Mouse (Mus musculus) CH12.LX (cell line): ENCODE measurements at regions not wholly inside any gene's neighbourhood (a gene's known extent, or its start where the extent isn't known, plus 50 kb on each side); places are given as distances from the start of the nearest gene placed in this dataset.

Experiments
- DNase-seq: peaks from one replicate; pipeline ENCODE4 v3.0.0-alpha.2; 2013; ENCODE audit errors: extremely low read depth
- H3K27ac ChIP-seq: 2 replicates; pipeline ENCODE4 v1.5.1; 2012; ENCODE audit warnings: low read depth, mild to moderate bottlenecking, control low read depth, moderate library complexity; ENCODE audit not compliant: insufficient read depth
- H3K27me3 ChIP-seq: replicated peaks from 2 replicates; pipeline ENCODE3; 2012; ENCODE audit warnings: inconsistent platforms
- H3K36me3 ChIP-seq, 2 experiments: replicated peaks in 1 of 2; 2 replicates each; pipeline versions ENCODE3 to v1.6.1; 2012; ENCODE audit warnings: inconsistent platforms in 1 of 2, low read length in 1 of 2, mild to moderate bottlenecking in 1 of 2, mixed read lengths in 1 of 2, moderate library complexity in 1 of 2; ENCODE audit not compliant: control insufficient read depth in 1 of 2, insufficient read depth in 1 of 2
- H3K4me1 ChIP-seq, 2 experiments: 2 replicates each; pipeline ENCODE4 v1.6.1; 2012; ENCODE audit warnings: inconsistent platforms in 1 of 2, moderate library complexity in 1 of 2; ENCODE audit not compliant: insufficient read depth in 2 of 2, control insufficient read depth in 1 of 2
- H3K4me2 ChIP-seq: 2 replicates; pipeline ENCODE4 v1.6.1; 2012; ENCODE audit warnings: low read depth, mild to moderate bottlenecking, control low read depth; ENCODE audit not compliant: poor library complexity, insufficient read depth, severe bottlenecking
- H3K4me3 ChIP-seq, 3 experiments: fragments of 150-350 bp in 1 of 3; sonication (generic) in 1 of 3; replicated peaks in 1 of 3; 2 replicates each; pipeline versions ENCODE3 to v1.5.1; 2011 to 2012; ENCODE audit warnings: low read depth in 2 of 3, low read length in 2 of 3, mild to moderate bottlenecking in 2 of 3, moderate library complexity in 2 of 3, control low read depth in 1 of 3, improper control_type of control experiment in 1 of 3, inconsistent platforms in 1 of 3, mixed read lengths in 1 of 3; ENCODE audit not compliant: poor library complexity in 1 of 3
- H3K79me2 ChIP-seq: replicated peaks from 2 replicates; pipeline ENCODE4 v1.6.1; 2012; ENCODE audit warnings: mild to moderate bottlenecking, moderate library complexity; ENCODE audit not compliant: control insufficient read depth, poor library complexity, insufficient read depth, severe bottlenecking; ENCODE audit errors: extremely low read depth
- H3K9ac ChIP-seq: 2 replicates; pipeline ENCODE4 v1.6.1; 2012; ENCODE audit warnings: low read depth, mild to moderate bottlenecking, control low read depth, moderate library complexity; ENCODE audit not compliant: insufficient read depth
- H3K9me3 ChIP-seq: replicated peaks from 2 replicates; pipeline ENCODE3; 2012; ENCODE audit warnings: low read length, inconsistent platforms, mixed read lengths
- BHLHE40 ChIP-seq: IDR thresholded peaks from 2 replicates; pipeline ENCODE4 v1.6.1; 2011; ENCODE audit warnings: mild to moderate bottlenecking, low read depth, low read length, improper control_type of control experiment
- CHD1 ChIP-seq: IDR thresholded peaks from 2 replicates; pipeline ENCODE4 v1.6.1; 2012; ENCODE audit warnings: low read depth, low read length, improper control_type of control experiment, inconsistent platforms
- CHD2 ChIP-seq: IDR thresholded peaks from 2 replicates; pipeline ENCODE4 v1.6.1; 2011; ENCODE audit warnings: low read length, improper control_type of control experiment
- CTCF ChIP-seq, 2 experiments: IDR thresholded peaks in 1 of 2; conservative IDR thresholded peaks in 1 of 2; 2 replicates each; pipeline ENCODE4 v1.5.1; 2011 to 2012; ENCODE audit warnings: low read depth in 2 of 2, low read length in 2 of 2, improper control_type of control experiment in 1 of 2, inconsistent platforms in 1 of 2, mild to moderate bottlenecking in 1 of 2, moderate library complexity in 1 of 2
- EP300 ChIP-seq: IDR thresholded peaks from 2 replicates; pipeline ENCODE4 v1.6.1; 2011; ENCODE audit warnings: low read length, improper control_type of control experiment
- HCFC1 ChIP-seq: IDR thresholded peaks from 2 replicates; pipeline ENCODE4 v1.6.1; 2012; ENCODE audit warnings: low read depth, mild to moderate bottlenecking, inconsistent platforms, low read length, improper control_type of control experiment
- IRF4 ChIP-seq: IDR thresholded peaks from 2 replicates; pipeline ENCODE4 v1.6.1; 2014; ENCODE audit warnings: low read depth, mild to moderate bottlenecking, inconsistent platforms, low read length, improper control_type of control experiment
- MAFK ChIP-seq: IDR thresholded peaks from 2 replicates; pipeline ENCODE4 v1.6.1; 2011; ENCODE audit warnings: low read length, improper control_type of control experiment; ENCODE audit not compliant: insufficient replicate concordance
- MAX ChIP-seq: IDR thresholded peaks from 2 replicates; pipeline ENCODE4 v1.6.1; 2011; ENCODE audit warnings: low read length, improper control_type of control experiment
- MAZ ChIP-seq: IDR thresholded peaks from 2 replicates; pipeline ENCODE4 v1.6.1; 2012; ENCODE audit warnings: low read depth, mild to moderate bottlenecking, inconsistent platforms, low read length, improper control_type of control experiment, moderate library complexity
- MXI1 ChIP-seq: IDR thresholded peaks from 2 replicates; pipeline ENCODE4 v1.6.1; 2011; ENCODE audit warnings: mild to moderate bottlenecking, low read depth, low read length, improper control_type of control experiment
- NELFE ChIP-seq: IDR thresholded peaks from 2 replicates; pipeline ENCODE4 v1.6.1; 2011; ENCODE audit warnings: low read depth, low read length, improper control_type of control experiment
- NRF1 ChIP-seq: IDR thresholded peaks from 2 replicates; pipeline ENCODE4 v1.6.1; 2014; ENCODE audit warnings: low read depth, mild to moderate bottlenecking, inconsistent platforms, low read length, improper control_type of control experiment, moderate library complexity
- POLR2A ChIP-seq: IDR thresholded peaks from 2 replicates; pipeline ENCODE4 v1.6.1; 2011; ENCODE audit warnings: low read depth, mild to moderate bottlenecking, improper control_type of control experiment, low read length
- POLR2AphosphoS2 ChIP-seq: IDR thresholded peaks from 2 replicates; pipeline ENCODE4 v1.6.1; 2011; ENCODE audit warnings: low read depth, low read length, improper control_type of control experiment
- SMC3 ChIP-seq: IDR thresholded peaks from 2 replicates; pipeline ENCODE4 v1.6.1; 2011; ENCODE audit warnings: low read depth, low read length, improper control_type of control experiment
- TBP ChIP-seq: conservative IDR thresholded peaks from 2 replicates; pipeline ENCODE4 v1.6.1; 2011; ENCODE audit warnings: low read depth, low read length, improper control_type of control experiment
- TCF12 ChIP-seq: IDR thresholded peaks from 2 replicates; pipeline ENCODE4 v1.6.1; 2014; ENCODE audit warnings: low read depth, mild to moderate bottlenecking, inconsistent platforms, low read length, improper control_type of control experiment
- UBTF ChIP-seq: IDR thresholded peaks from 2 replicates; pipeline ENCODE4 v1.6.1; 2012; ENCODE audit warnings: low read depth, mild to moderate bottlenecking, inconsistent platforms, low read length, improper control_type of control experiment, moderate library complexity
- USF1 ChIP-seq: IDR thresholded peaks from 2 replicates; pipeline ENCODE4 v1.6.1; 2014; ENCODE audit warnings: low read depth, mild to moderate bottlenecking, inconsistent platforms, low read length, improper control_type of control experiment
- USF2 ChIP-seq: conservative IDR thresholded peaks from 2 replicates; pipeline ENCODE4 v1.6.1; 2011; ENCODE audit warnings: low read depth, low read length, improper control_type of control experiment
- ZC3H11A ChIP-seq: IDR thresholded peaks from 2 replicates; pipeline ENCODE4 v1.6.1; 2012; ENCODE audit warnings: low read depth, mild to moderate bottlenecking, inconsistent platforms, low read length, improper control_type of control experiment
- ZMIZ1 ChIP-seq: IDR thresholded peaks from 2 replicates; pipeline ENCODE4 v1.6.1; 2012; ENCODE audit warnings: low read depth, mild to moderate bottlenecking, inconsistent platforms, low read length, improper control_type of control experiment
- ZNF384 ChIP-seq: IDR thresholded peaks from 2 replicates; pipeline ENCODE4 v1.6.1; 2012; ENCODE audit warnings: low read depth, low read length, improper control_type of control experiment, inconsistent platforms
- dilution Hi-C: fragments of 300-500 bp; cut with MboI; formaldehyde crosslinking; loops from 2 replicates; pipeline ENCODE4 v1.14.3; 2020; ENCODE audit warnings: low sequenced_read_pairs; ENCODE audit not compliant: extremely low pct_unique_long_range_greater_than_20kb, extremely low pct_ligation_motif_present
- in situ Hi-C: fragments of 300-500 bp; cut with MboI; formaldehyde crosslinking; loops from 3 replicates; pipeline ENCODE4 v1.14.3; 2019; ENCODE audit warnings: low sequenced_read_pairs, low pct_ligation_motif_present, low pct_unique_long_range_greater_than_20kb, mixed read lengths

- Histone ChIP-seq H3K4me2 (no peak overlapping the region), H3K27ac (no peak overlapping the region), H3K9ac (no peak overlapping the region), H3K36me3 (no peaks in the 10 kb centered on the region), H3K79me2 (no peaks in the 10 kb centered on the region), H3K4me3 (no peak overlapping the region), H3K27me3 (no peaks in the 10 kb centered on the region), H3K9me3 (no peaks in the 10 kb centered on the region), H3K4me1 (peaks cover 0 to 5% of the 10 kb centered on the region in 2 experiments; a peak in 2 of 4 replicates)
- dilution Hi-C loops: no loop called here
- no peak for DNase-seq
- in situ Hi-C loops: no loop called here
- TF ChIP-seq USF1: no peak
- no peak for TF ChIP-seq NELFE
- TF ChIP-seq MXI1: no peak
- no peak for TF ChIP-seq CTCF (conservative IDR thresholded peaks at IDR 0.05 in 1 of 2, IDR thresholded peaks at IDR 0.05 in 1 of 2; ENCODE audit: low read depth in 2 of 2, low read length in 2 of 2)
- no peak for TF ChIP-seq TBP
- TF ChIP-seq POLR2AphosphoS2: no peak
- no peak for TF ChIP-seq ZNF384
- no peak for TF ChIP-seq UBTF
- TF ChIP-seq TCF12: no peak
- TF ChIP-seq USF2: no peak
- no peak for TF ChIP-seq MAX
- TF ChIP-seq MAZ: no peak
Measured at GRCm38 (mm10) chr13:102352073-102352854, 341.1 kb upstream of the Cd180 start.

GRCm38 (mm10) chr13:102355569-102355968, 337.8 kb upstream of the Cd180 start:
- dilution Hi-C loops: no loop called here
- no peak overlapping the region for H3K9ac ChIP-seq
- H3K4me1 ChIP-seq: peaks cover 0 to 5% of the 10 kb centered on the region in 2 experiments; a peak in 2 of 4 replicates

More at GRCm38 (mm10) chr13:102355569-102355968, 337.8 kb upstream of the Cd180 start:
- H3K9me3 ChIP-seq: no peaks in the 10 kb centered on the region
- TF ChIP-seq POLR2A (no peak), MAX (no peak), ZMIZ1 (no peak), POLR2AphosphoS2 (no peak), ZC3H11A (no peak), SMC3 (no peak), NRF1 (no peak), IRF4 (no peak), HCFC1 (no peak), MAZ (no peak), BHLHE40 (no peak), CHD2 (no peak), USF2 (no peak), EP300 (no peak), CHD1 (no peak), MAFK (no peak)
- H3K4me3 ChIP-seq: no peak overlapping the region
- H3K36me3 ChIP-seq: no peaks in the 10 kb centered on the region
- in situ Hi-C loops: no loop called here
- no peaks in the 10 kb centered on the region for H3K27me3 ChIP-seq
- H3K27ac ChIP-seq: no peak overlapping the region
- H3K79me2 ChIP-seq: no peaks in the 10 kb centered on the region
- no peak overlapping the region for H3K4me2 ChIP-seq
- DNase-seq: no peak
